15 mouse cellular contexts compared by ENCODE assay signal in genomic region chr2:41675666-41676429, GRCm38 (mm10).
"Had no signal": no experiment of that assay in that cellular context is flagged by ENCODE, and none has a peak within 500 bp of the region (broad histone marks: within the 10 kb centered on the region; RNA-seq: fewer than 3 reads in every experiment).

No protein-coding gene starts in this region.

- H3K27me3 ChIP-seq: limb, embryonic 15.5 days; liver, embryonic 12.5 days; neural tube, embryonic 15.5 days had no signal

- H3K9me3 ChIP-seq: limb, embryonic 15.5 days; liver, embryonic 12.5 days; midbrain, embryonic 10.5 days; neural tube, embryonic 15.5 days had no signal

- H3K36me3 ChIP-seq: limb, embryonic 15.5 days; liver, embryonic 12.5 days; midbrain, embryonic 10.5 days; neural tube, embryonic 15.5 days had no signal

- H3K4me3 ChIP-seq: limb, embryonic 15.5 days; liver, embryonic 12.5 days; midbrain, embryonic 10.5 days; myocyte; neural tube, embryonic 15.5 days had no signal

- DNase-seq: kidney, adult 2 months; kidney, postnatal 25 days; lung, embryonic 14.5 days; lung, postnatal 10 days; lung, postnatal 4 days; retina, postnatal 1 day; right cerebral cortex, postnatal 4 days; spleen, adult 18-20 months; thymus, adult 18-20 months; thymus, postnatal 14 days had no signal

- H3K9ac ChIP-seq: limb, embryonic 15.5 days; liver, embryonic 12.5 days; lung, embryonic 14.5 days; neural tube, embryonic 15.5 days had no signal

- H3K4me1 ChIP-seq: limb, embryonic 15.5 days; liver, embryonic 12.5 days; neural tube, embryonic 15.5 days had no signal

- ATAC-seq: liver, embryonic 12.5 days had no signal

- H3K27ac ChIP-seq: limb, embryonic 15.5 days; liver, embryonic 12.5 days; midbrain, embryonic 10.5 days; neural tube, embryonic 15.5 days had no signal

- H3K4me2 ChIP-seq: limb, embryonic 15.5 days; liver, embryonic 12.5 days; lung, embryonic 14.5 days; neural tube, embryonic 15.5 days had no signal
